Mouse (Mus musculus) urinary bladder, postnatal 10 days (tissue): ENCODE measurements around the gene Plk1.

Source experiments
- DNase-seq: peaks from one replicate; pipeline ENCODE4 v3.0.0; 2022; ENCODE audit warnings: low spot score

Gene Plk1

DNA sequence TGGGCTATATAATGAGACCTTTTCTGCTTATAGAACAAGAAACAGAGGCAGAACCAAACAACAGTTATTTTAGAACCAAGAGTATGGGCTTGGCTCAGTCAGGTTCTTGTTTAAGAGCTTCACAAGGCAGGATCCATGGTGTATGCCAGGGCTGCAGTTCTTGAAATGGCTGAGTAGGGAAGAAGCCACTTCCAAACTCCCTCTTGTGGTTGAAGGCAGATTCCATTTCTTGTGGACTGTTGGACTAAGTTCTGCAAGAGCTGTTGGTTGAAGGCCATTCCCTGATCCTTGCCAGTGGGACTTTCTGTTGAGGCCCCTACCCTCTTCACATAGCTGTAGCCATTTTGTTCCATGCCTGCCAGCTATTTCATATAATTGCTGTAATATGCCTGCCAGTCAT is 34.7 kb downstream of the Plk1 start:
- no peak for DNase-seq

DNA sequence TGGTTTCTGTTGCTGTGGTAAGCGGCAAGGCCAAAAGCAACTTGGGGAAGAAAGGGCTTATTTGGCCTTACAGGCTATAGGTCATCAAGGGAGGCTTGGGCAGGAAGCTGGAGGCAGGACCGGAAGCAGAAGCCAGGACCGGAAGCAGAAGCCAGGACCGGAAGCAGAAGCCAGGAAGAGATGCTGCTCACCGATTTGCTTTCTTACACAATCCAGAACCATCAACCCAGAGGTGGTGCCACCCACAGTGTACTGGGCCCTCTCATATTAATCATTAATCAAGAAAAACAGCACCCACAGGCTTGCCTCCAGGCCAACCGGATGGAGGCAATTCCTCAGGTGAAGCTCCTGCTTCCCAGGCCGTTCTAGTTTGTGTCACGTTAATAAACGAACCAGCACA is 37.5 kb downstream of the Plk1 start:
- DNase-seq, result no peak

DNA sequence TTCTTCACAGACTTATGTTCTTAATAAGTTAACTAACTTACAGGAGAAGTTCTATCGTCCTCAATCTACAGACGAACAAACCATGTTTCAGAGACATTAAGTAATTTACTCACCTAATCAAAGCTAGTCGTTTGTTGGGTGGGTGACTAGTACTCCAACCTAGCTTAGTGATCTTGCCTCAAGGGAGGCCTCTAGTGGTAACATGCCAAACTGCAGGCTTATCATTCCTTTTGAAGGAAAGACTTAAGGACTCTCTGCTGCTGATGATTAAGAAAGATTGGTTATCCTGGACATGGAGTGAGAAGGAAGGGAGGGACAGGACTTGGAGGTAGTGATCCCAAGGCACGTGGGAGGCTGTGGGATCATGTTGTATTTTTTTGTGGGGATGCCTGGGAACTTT is 38.1 kb downstream of the Plk1 start:
- DNase-seq, result no peak

DNA sequence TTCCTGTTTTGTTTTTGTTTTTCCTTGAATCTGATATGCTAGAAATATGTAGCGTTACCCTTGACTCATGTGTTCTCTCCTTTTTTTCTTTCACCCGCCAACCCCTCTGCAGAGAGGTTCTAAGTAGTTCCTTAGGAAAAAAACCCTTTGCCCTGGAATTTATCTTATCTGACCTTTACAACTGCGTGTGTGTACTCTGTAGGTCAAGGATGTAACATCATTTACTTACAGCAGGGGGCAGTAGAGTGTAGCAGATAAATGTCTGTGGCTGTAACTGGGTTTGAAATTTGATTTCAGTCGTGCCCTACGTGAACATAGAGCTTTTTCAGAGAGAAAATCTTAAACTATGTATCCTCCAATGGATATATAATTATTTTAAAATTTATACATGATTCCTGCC is 40.1 kb downstream of the Plk1 start:
- no peak for DNase-seq

DNA sequence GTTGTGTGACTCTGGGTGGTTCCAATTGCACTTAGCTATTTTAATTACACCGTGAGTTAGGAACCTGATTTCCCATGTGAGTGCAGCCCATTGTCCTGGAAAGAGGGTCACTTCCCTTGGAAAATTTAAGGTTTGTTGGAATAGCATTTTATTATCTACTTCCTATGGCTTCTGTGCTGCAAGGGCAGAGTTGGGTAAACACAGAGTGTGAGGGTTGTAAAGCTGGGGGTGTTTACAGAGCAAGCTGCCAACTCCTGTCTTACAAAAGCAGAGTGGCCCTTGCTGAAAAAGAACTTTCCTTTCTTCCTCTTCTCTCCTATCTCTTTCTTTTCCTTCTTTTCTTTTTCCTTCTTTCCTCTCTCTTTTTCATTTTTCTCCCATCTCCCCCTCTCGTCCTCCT is 44.7 kb downstream of the Plk1 start:
- DNase-seq, result no peak

DNA sequence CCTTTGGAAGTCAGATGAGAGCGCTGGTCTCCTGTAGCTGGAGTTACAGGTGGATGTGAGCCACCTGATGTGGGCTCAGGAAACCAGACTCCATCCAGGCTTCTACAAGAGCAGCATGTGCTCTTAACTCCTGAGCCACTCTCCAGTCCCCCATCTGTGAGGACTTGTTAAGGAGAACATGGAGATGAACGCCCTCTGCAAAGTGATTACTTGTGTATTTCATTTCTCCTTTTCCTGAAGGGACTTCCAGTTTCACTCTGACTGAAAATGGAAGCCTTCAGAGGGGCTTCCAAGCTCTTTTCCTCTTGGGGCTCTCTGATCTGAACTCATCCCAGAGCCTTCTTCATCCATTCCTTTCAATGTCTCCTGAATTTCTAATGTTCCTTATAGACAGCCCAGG is 46.9 kb downstream of the Plk1 start:
- no peak for DNase-seq

DNA sequence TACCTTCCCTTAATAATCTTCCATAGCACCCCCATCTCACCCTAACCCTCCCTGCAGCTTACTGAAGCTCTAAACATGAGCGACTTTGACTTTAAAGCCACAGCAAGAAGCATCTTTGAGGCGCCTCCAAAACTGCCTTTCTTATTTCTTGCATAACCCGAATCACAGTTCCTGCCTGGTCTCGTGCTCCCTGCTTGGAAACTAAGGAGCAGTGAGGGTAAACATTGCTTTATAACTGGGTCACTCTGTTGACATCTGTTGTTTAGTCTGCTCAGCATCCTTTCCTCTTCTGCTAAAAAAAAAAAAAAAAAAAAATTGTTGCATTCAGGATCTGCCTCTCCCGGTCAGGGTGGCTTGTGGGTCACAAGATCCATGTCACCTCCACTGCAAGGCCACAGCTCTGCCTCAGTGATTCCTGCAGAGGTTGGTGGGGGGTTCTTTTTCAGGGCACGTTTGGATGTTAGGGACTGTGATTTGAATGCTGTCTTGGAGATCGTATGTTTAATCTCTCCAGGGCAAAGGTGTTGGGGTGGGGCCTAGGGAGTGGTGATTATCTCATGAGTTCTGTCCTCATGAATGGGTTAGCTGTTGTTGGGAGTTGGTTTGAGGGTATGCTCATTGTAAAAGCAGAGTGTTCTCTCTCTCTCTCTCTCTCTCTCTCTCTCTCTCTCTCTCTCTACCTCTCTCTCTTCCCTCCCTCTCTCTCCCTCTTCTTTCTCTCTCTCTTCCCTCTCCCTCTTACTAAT is 49.2 kb downstream of the Plk1 start:
- no peak for DNase-seq

DNA sequence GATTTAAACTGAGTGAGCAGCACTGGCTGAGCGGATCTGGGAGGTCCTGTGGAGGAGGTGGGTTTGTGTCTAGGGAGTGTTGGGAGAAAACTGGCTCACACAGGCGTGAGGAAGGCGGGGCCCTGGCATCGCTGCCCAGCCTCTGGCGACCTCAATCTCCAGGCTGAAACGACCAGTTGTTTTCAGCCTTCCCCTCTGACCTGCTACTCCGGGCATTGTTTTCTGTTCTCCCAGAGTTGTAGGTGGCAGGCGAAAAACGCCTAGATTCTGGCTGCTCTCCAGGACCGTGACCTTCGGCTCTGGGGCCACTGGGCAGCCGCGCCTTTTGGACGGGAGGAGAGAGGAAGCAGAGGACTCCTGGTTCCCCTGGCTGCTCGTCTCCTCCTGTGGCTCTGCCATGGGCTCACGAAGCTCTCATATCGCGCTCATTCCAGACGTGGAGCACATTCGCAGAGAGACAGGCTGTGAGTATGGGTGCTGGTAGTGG is 60.1 kb downstream of the Plk1 start, which contains the start of gene Chp2:
Chp2 (plus strand) TSS at position 182 of the 487 bp plus-strand sequence.
- DNase-seq, result no peak
